Mouse (Mus musculus) monocyte, adult 5-6 weeks (primary cell): Measurements from ENCODE around the gene Cops7a. TPM values are rescaled to one million over a fixed set of nuclear protein-coding genes. Genes with fewer than 3 reads are reported as not detected.

Source experiments
- ATAC-seq: fragments of 153-309, 156-312 bp; replicated peaks from 2 replicates; pipeline ENCODE4 v1.8.0; 2017; ENCODE audit warnings: mild to moderate bottlenecking; ENCODE audit not compliant: low TSS enrichment, insufficient number of reproducible peaks, severe bottlenecking, poor library complexity, low FRiP score
- total RNA-seq: library from RNA; stranded (forward); fragments of 200-1000, 200-491, 200-594 nt; gene quantifications from 3 replicates; pipeline ENCODE4 v1.2.3, GENCODE M21; 2017

Cops7a gene
- total RNA-seq, 1 experiment from 2014 or later: 21.5 TPM

DNA sequence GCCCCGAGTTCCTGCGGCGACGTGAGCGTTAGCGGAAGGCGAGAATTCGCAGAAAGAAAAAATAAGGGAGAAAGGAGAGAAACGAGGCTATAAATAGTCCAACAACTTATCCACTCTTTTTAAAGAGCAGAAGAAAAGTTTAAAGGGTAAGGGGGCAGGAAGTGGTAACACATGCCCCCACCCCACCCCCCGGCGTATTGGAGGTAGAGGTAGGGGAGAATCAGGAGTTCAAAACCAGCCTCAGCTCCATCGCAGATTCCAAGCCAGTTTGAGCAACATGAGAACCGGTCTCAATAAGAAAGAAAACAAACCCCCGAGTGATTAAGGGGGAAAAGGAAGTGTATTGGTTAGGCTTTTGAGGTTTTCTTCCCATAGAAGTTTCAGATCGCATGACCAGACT is 409 bp upstream of the Cops7a start:
- ATAC-seq: no peak

DNA sequence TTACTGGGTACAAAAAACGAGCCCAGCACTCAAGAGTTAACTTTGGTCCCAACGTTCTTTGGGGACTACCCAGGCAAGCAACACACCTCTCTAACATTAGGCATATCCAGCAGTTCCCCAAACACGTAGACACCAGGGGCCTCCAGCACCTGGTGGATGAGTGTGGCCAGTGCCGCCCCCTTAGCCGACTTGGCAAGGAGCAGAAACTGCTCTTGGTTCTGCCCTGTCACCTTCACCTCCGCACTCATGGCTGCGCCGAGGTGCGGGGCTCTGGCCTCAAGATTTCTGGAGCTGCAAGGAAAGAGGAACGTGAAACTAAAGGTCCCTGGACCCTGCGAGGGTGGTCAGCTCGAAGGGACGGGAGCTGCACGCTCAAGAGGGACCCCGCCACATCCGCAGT is 700 bp downstream of the Cops7a start:
- ATAC-seq: peak; percentile 10; the same call in 1 of the 2 replicates

DNA sequence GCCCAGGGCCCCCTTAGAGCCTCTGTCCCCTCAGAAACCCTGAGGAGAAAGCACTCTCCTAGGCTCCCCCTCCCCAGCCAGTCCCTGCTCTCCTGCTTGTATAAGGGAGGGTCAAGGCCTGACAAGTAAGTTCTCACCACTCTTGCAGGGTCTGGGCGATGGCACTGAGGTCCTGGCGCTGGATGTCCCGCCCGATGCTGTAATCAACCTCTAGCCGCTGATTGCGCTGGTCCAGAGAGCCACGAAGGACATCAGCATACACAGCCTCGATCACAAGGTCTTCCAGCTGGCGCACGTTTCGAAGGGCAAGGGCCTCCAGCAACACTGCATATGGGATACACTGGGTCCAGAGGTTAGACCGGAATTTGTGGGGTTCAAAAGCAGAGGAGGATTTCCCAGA is 4.3 kb downstream of the Cops7a start:
- no peak for ATAC-seq

DNA sequence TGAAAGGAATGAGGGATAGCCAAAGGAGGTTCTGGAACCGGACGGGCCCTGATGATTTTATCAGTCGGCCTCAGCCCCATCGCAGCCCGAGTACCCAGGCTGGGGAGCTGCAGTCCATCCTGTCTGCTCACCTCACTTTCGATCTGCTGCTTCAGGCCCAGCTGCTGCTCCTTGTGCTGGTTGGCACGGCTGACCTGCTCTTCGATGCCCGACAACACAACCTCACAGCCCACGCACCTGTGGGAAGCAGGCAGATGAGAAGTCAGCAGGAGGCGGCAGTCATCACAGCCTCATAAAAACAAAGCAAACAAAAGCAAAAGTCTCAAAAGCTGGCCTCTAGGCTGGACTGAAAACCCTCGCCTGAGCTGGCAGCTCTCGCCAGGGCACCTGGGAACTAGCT is 5.4 kb downstream of the Cops7a start:
- no peak for ATAC-seq

DNA sequence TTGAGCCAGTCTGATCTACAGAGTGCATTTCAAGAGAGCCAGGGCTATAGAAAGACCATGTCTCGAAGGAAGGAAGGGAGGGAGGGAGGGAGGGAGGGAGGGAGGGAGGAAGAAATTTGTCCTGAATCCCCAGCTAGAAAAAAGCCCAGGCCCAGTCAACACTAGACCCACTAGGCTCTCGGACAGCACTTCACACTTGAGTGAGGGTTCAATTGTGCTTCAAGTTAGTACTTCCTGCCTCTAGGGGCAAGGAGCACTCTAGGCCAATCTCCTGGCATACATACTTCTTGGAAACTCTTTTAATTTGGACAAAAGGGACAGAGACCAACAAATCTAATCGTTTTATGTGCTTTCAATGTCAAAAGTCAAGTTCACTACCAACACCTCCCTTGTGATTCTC is 7.2 kb downstream of the Cops7a start:
- no peak for ATAC-seq

DNA sequence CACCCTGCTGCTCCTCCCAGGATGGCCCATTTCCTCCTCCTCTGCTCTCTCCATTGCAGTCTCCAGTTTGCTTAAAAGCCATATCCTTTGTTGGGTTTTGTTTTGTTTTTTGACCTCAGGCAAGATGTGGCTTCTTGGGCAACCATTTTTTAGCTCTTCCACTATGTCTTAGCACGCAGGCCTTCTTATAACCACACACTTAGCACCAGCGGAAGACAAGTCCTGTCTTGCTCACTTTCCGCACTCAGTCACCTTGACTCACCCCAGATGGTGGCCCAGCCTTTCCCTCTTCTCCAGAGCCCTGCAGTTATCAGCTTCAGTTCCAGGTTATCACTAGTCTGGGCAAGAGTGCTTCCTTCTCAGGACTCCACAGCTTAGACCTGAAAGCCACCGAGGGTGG is 10.1 kb downstream of the Cops7a start:
- no peak for ATAC-seq

DNA sequence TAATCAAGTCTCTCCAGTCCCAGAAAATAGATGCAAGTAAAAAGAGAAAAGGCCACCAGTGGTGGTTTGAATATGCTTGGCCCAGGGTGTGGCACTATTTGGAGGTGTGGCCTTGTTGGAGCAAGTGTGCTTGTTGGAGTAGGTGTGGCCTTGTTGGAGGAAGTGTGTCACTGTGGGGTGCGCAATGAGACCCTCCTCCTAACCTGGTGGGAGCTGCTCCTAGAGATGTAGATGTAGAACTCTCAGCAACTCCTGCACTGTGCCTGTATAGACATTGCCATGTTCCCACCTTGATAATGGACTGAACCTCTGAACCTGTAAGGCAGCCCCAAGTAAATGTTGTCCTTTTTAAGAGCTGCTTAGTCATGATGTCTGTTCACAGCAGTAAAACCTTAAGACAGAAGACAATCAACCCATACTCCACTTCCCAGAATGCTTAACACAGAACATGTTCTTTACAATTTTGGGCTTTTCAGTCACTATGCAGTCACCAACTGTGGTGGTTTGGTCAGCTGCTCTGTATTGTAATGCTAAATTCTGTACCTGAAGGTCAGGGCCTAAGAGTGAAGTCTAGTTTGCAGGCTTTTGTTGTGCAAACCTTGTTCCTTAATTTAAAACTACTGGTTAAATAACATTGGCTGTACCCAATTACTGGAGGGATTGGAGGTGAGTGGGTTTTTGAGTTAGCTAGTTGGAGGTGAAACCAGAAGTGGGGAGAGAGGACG is 11.2 kb downstream of the Cops7a start:
- no peak for ATAC-seq

DNA sequence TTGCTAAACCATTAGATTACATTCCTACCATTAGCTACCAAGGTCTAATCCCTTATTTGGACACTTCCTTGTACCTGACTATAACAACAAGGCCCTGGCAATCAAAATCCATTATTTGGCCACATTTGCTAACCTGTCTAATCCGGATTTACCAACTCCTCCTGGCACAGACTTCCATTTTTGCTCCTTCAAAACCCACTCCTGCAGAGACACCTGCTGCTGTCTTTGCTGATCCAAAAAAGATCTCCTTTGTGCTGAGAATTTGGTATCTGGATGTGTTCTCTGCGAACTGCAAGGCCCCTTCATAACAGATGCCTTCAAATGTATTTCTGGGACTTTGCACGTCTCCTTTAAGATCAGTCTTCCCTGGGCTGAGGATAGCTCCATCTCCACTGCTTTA is 21.8 kb downstream of the Cops7a start:
- ATAC-seq: no peak

DNA sequence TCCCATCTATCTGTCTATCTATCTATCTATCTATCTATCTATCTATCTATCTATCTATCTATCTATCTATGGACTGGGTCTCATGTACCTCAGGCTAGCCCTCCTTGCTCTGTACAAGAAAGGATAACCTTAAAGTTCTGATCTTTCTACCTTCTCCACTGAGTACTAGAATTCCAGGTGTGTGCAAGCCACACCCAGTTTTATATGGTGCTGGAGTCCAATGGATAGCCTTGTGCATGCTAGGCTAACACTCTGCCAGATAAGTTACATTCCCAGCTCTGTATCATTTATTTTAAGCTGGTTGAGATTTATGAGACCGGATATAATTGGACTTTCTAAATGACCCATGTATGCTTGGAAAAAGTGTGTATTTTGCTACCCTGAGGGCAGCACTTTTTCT is 23.7 kb downstream of the Cops7a start:
- no peak for ATAC-seq

DNA sequence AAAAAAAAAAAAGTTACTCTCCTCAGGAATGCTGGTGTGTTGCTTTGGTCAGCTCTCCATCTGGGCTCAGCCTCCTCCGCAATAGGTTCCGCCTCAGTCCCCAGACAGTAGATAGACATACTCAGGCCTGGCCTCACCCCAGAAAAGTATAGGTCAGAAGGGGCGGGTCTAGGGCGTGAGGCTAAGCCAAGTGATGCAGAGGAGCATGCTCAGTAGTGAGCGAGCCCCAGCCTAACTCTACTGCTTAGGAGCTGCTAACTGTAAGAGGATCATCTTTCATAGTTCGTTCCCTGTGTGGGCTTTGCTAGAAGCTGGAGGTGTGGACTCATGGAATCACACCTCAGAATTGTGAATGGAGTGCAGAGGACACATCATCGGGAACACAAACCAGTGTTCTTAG is 26.8 kb downstream of the Cops7a start:
- no peak for ATAC-seq

DNA sequence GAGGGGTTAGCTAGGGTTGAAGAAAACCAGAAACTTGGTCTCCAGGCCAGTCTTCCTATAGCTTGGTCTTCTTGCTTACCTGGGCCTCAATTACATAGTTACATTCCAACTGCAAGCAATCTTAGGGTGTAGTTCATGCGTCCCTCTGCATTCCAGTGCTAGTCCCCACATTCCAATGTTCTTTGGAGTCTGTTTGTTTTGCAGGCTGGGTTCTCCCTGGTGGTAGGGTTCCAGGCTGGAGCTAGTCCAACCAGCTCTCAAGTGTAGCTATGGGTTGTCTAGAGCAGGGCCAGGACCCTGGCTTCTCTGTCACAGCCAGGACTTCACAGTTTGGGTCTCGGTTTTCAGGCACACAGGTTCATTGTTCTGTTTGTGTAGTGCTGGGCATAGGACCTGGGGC is 27.8 kb downstream of the Cops7a start:
- ATAC-seq: no peak

DNA sequence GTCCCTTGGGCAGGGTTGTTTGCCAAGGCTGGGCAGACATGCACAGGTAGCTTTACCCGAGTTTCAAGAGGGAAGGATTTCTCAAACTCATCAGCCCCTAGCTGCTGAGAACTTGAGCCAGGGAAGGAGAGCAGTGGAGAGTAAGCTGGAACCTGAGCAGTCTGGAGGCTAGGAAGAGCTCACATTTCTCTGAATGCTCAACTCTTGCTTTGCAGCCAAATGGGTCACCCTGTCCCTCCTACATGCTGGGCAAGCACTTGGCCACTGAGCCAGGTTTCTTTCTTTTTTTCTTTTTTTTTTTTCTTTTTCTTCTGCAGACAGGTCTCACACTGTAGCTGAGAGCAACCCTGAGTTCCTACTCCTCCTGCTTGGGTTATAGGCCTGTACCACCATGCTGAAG is 28.7 kb downstream of the Cops7a start:
- ATAC-seq: no peak

DNA sequence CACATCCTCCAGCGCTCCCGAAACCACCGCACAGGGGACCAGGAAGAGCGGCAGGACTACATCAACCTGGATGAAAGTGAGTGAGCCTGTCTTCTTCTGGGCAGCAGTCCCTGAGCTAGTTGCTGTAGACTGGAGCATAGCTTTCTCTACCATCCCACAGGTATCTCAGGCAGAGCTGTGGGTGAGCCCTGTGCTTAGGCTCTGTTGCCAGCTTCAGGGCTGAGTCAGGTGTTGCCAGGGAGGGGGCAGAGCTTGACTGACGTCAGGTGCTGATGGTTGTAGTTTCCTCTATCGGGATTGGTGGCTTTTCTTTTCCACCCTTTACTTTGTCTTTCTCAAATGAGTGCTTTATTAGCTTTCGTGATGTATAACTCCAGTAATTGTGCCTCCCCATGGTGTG is 30.7 kb downstream of the Cops7a start:
- ATAC-seq: no peak

DNA sequence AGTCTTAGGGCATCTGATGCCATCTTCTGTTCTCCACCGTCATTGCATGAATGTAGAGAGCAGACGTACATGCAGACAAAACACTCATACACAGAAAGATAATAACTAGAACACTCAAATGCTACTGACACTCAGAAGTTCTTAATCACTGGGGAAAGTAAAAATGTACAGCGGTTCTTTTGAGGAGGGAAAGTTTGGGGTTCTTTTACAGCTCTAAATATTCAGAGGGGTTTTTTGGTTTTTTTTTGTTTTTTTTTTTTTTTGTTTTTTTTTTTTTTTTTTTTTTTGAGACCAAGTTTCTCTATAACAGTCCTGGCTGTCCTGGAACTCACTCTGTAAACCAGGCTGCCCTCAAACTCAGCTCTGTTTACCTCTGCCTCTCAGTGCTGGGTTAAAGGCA is 32.2 kb downstream of the Cops7a start:
- no peak for ATAC-seq

DNA sequence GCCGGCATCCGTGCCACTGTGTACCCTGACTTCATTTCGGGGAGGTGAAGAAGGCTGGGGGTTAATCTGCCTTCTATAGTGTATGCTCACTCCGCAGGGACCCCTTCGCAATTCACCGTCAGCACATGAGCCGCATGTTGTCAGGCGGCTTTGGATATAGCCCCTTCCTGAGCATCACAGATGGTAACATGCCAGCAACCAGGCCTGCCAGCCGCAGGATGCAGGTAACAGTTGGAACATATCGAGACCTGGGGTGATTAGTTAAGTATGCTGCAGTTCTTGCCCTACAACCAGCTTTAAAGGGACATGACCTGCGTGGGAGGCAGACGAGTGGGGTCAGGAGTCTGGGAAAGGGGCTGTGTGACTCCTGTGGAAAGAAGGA is 33.0 kb downstream of the Cops7a start:
- ATAC-seq: no peak

DNA sequence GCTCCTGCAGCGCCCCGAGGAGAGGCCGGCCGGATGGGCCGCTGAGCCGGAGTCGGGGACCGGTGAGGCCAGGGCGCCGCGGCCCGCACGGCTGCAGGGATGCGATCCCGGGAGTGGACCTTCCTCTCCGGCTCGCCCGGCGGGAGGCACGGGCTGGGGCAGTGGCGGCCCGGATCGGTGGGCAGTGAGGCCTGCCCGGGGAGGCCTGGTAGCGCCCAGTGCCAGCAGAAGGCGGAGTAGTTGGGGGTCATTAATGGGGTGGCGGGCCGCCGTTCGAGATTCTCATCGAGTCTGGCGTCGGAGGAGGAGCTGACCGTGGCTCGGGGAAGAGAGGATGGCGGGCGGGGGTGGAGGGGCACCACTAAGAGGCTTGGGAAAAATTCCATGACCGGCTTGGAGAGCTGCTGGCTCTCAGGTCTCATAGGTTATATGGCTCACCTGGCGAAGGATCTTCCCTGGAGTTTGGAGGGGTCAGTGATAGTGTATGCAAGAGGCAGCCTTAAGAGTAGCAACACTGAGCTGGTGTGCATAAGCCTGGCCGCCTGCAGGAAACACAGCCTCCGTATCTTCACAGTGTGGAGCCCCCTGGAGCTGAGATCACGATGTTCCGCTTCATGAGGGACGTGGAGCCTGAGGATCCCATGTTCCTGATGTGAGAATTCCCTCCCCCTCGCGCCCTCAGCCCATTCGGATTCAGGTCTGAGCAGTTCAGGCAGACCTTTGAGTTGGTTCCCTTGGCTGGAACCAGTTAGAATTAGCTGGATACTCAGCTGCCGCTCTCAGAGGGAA is 33.6 kb downstream of the Cops7a start:
- no peak for ATAC-seq

DNA sequence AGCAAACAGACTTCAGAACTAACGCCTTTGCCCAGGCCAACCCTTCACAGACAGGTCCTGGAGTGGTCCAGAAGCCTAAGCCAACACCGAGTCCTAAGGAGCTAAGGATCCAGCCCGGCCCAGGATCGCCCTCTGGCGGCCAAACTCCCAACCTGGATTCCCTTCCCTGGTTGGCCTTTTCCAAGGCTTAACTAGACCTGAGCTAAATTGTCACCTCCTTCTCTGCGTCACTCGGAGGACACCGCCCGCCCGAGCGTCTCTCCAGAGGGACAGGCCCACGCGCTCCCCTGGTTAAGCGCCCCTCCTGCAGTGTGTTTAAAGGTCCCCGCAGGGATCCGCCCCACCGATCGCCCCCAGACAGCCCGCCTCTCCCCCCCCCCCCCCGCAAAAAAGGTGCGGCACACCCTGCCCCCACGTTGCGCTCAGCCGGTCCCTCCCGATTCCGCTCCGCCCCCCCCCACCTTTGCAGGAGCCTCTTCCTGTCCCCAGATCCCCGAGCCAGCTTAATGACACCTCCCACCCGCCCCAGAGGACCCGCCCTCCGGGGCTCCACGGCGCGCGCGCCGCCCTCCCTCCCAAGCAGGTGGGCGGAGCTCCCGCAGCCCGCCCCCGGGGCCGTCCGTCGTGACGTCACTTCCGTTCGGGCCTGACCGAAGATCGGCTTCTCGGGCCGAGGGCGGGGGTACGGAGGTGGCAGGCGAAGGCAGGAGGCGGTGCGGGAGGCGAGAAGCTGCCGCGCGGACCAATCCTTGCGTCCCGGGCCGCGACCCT is 34.4 kb downstream of the Cops7a start, which contains the start of gene Mlf2:
Mlf2 (plus strand) TSS at position 633 of the 771 bp plus-strand sequence.
- ATAC-seq: peak; percentile 82

DNA sequence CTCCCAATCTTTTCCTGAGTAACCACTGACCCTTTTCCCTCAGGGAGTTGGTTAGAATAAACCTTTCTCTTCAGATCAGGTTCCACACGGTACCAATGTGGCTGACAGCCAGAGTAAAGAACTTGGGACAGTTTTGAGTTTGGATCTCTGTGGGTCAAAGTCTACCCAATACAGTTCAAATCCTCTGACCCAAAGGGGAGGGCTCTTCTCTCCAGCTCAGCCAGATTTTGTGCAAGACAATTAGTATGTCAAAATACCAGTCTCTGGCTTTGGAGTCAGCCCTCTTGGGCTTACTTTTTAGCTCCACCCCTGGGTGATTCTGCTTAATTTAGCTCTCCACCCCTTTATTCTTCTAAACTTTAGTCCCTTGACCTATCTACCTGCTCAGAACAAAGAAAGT is 35.1 kb downstream of the Cops7a start:
- ATAC-seq: no peak

DNA sequence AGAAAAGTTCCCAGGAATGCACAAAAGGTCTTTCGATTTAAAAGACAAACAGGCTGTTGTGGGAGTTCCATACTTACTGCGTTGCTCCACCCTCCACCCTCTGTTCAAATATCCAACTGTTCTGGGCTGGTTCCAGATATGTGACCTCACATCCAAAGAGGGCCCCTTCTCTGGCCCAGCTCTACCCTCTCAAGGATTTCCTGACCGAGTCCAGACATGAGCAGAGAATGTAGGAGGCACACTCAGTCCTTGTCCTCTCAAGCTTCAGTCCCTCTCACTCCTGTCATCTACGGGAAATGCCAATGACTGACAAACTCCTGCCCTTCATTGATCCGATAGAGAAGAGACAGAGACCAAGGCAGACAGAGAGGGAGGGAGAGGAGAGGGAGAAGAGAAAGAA is 39.4 kb downstream of the Cops7a start:
- no peak for ATAC-seq
